Mouse (Mus musculus) liver, embryonic 12.5 days (tissue): ENCODE data around the gene Hnf1b. TPM values are rescaled to one million over a fixed set of nuclear protein-coding genes. Genes with fewer than 3 reads are reported as not detected.
A peak's percentile ranks its signal among the peaks of the same experiment; 100 is the strongest.

Source experiments
- ATAC-seq: fragments of 200-750 bp; cut with Nextera tagmentation; 2 replicates; pipeline ENCODE4 v1.8.0; 2017; ENCODE audit warnings: moderate number of reproducible peaks, mild to moderate bottlenecking, moderate library complexity
- H3K27ac ChIP-seq: fragments of 300-500 bp; sonication (generic); 2 replicates; pipeline ENCODE4 v1.5.1; 2016; ENCODE audit warnings: mild to moderate bottlenecking
- H3K27me3 ChIP-seq: fragments of 300-500 bp; sonication (generic); replicated peaks from 2 replicates; pipeline ENCODE4 v1.6.1; 2016; ENCODE audit warnings: mild to moderate bottlenecking, moderate library complexity
- H3K36me3 ChIP-seq: fragments of 300-500 bp; sonication (generic); 2 replicates; pipeline ENCODE4 v1.6.1; 2016; ENCODE audit warnings: mild to moderate bottlenecking, moderate library complexity
- H3K4me1 ChIP-seq: fragments of 300-500 bp; sonication (generic); 2 replicates; pipeline ENCODE4 v1.6.1; 2016
- H3K4me2 ChIP-seq: fragments of 300-500 bp; sonication (generic); 2 replicates; pipeline ENCODE4 v1.6.1; 2016; ENCODE audit warnings: mild to moderate bottlenecking, moderate library complexity
- H3K4me3 ChIP-seq: fragments of 300-500 bp; sonication (generic); 2 replicates; pipeline ENCODE4 v1.5.1; 2016; ENCODE audit warnings: mild to moderate bottlenecking, moderate library complexity
- H3K9ac ChIP-seq: fragments of 300-500 bp; sonication (generic); 2 replicates; pipeline ENCODE4 v1.6.1; 2016; ENCODE audit warnings: mild to moderate bottlenecking, moderate library complexity
- H3K9me3 ChIP-seq: fragments of 300-500 bp; sonication (generic); replicated peaks from 2 replicates; pipeline ENCODE4 v1.6.1; 2016; ENCODE audit warnings: mild to moderate bottlenecking, moderate library complexity
- WGBS: fragments of 180-500 bp; shearing (Covaris S2); methylation state at CpG from one replicate; pipeline ENCODE4 v1.1.7; 2016; ENCODE audit not compliant: insufficient replicate concordance; 5-methylcytosine and 5-hydroxymethylcytosine counted together
- polyA plus RNA-seq: library from polyadenylated mRNA; unstranded; fragments of >200 nt; fragmentation: Nextera tagmentation; extraction: Ambion mirVana; gene quantifications from 2 replicates; pipeline ENCODE4 v1.2.1, GENCODE M21; 2016

Gene Hnf1b
- polyA plus RNA-seq, 1 experiment from 2014 or later, result 2.2 TPM

- Histone ChIP-seq H3K27ac (no peak overlapping the region), H3K4me3 (no peak overlapping the region), H3K4me1 (peaks cover 11% of the 10 kb centered on the region; the same call in 1 of the 2 replicates), H3K4me2 (no peak overlapping the region), H3K9ac (no peak overlapping the region), H3K9me3 (no peaks in the 10 kb centered on the region), H3K27me3 (no peaks in the 10 kb centered on the region), H3K36me3 (no peaks in the 10 kb centered on the region)
- ATAC-seq, result peak; percentile 47; the same call in 1 of the 2 replicates
- 52% methylated on average over 5 of the region's 5 CpGs for WGBS
Observed at GRCm38 (mm10) chr11:83881438-83881837, 31.6 kb downstream of the Hnf1b start.

GRCm38 (mm10) chr11:83882552-83882951 is 32.7 kb downstream of the Hnf1b start:
- Histone ChIP-seq H3K9ac (no peak overlapping the region), H3K4me1 (peaks cover 11% of the 10 kb centered on the region; the same call in 1 of the 2 replicates), H3K4me3 (no peak overlapping the region), H3K9me3 (no peaks in the 10 kb centered on the region), H3K36me3 (no peaks in the 10 kb centered on the region), H3K27me3 (no peaks in the 10 kb centered on the region), H3K4me2 (no peak overlapping the region), H3K27ac (no peak overlapping the region)
- WGBS, result 19% methylated on average over 6 of the region's 6 CpGs
- peak; percentile 35; the same call in 1 of the 2 replicates for ATAC-seq

GRCm38 (mm10) chr11:83883074-83883473 is 33.2 kb downstream of the Hnf1b start:
- Histone ChIP-seq H3K27ac (no peak overlapping the region), H3K9ac (no peak overlapping the region), H3K4me3 (no peak overlapping the region), H3K9me3 (no peaks in the 10 kb centered on the region), H3K27me3 (no peaks in the 10 kb centered on the region), H3K36me3 (no peaks in the 10 kb centered on the region), H3K4me2 (no peak overlapping the region), H3K4me1 (peaks cover 9% of the 10 kb centered on the region; the same call in 1 of the 2 replicates)
- no peak for ATAC-seq
- 54% methylated on average over 6 of the region's 6 CpGs for WGBS

- ATAC-seq, result no peak
- H3K27me3 ChIP-seq, result no peaks in the 10 kb centered on the region
- H3K9me3 ChIP-seq, result no peaks in the 10 kb centered on the region
- H3K4me3 ChIP-seq, result no peak overlapping the region
- 0 out of 2 replicates have a peak, but pooled peaks cover 2% of the 10 kb centered on the region for H3K4me1 ChIP-seq
- H3K9ac ChIP-seq, result no peak overlapping the region
- H3K4me2 ChIP-seq, result no peak overlapping the region
- H3K36me3 ChIP-seq, result no peaks in the 10 kb centered on the region
- no peak overlapping the region for H3K27ac ChIP-seq
- 69% methylated on average over 9 of the region's 9 CpGs for WGBS
Observed at GRCm38 (mm10) chr11:83883812-83884211, 33.9 kb downstream of the Hnf1b start.

- ATAC-seq, result no peak
- no peak overlapping the region for H3K4me3 ChIP-seq
- 0 out of 2 replicates have a peak, but pooled peaks cover 2% of the 10 kb centered on the region for H3K4me1 ChIP-seq
- H3K27me3 ChIP-seq, result peaks cover 7% of the 10 kb centered on the region; the same call in 1 of the 2 replicates
- no peak overlapping the region for H3K9ac ChIP-seq
- WGBS, result 64% methylated on average over 8 of the region's 8 CpGs
- H3K36me3 ChIP-seq, result no peaks in the 10 kb centered on the region
- no peaks in the 10 kb centered on the region for H3K9me3 ChIP-seq
- H3K27ac ChIP-seq, result no peak overlapping the region
- H3K4me2 ChIP-seq, result no peak overlapping the region
Observed at GRCm38 (mm10) chr11:83885175-83885574, 35.3 kb downstream of the Hnf1b start.

GRCm38 (mm10) chr11:83886746-83887145 is 36.9 kb downstream of the Hnf1b start:
- WGBS, result 59% methylated on average over 3 of the region's 3 CpGs
- H3K4me1 ChIP-seq, result 0 out of 2 replicates have a peak, but pooled peaks cover 2% of the 10 kb centered on the region
- H3K27ac ChIP-seq, result no peak overlapping the region
- no peaks in the 10 kb centered on the region for H3K36me3 ChIP-seq
- ATAC-seq, result no peak
- H3K9ac ChIP-seq, result no peak overlapping the region
- H3K9me3 ChIP-seq, result no peaks in the 10 kb centered on the region
- peaks cover 8% of the 10 kb centered on the region; the same call in 1 of the 2 replicates for H3K27me3 ChIP-seq
- H3K4me3 ChIP-seq, result no peak overlapping the region
- H3K4me2 ChIP-seq, result no peak overlapping the region

- no peak overlapping the region for H3K27ac ChIP-seq
- H3K36me3 ChIP-seq, result no peaks in the 10 kb centered on the region
- no peaks in the 10 kb centered on the region for H3K4me1 ChIP-seq
- H3K4me3 ChIP-seq, result no peak overlapping the region
- ATAC-seq, result no peak
- H3K4me2 ChIP-seq, result no peak overlapping the region
- H3K9ac ChIP-seq, result no peak overlapping the region
- 33% methylated on average over 6 of the region's 6 CpGs for WGBS
- H3K9me3 ChIP-seq, result no peaks in the 10 kb centered on the region
- peaks cover 8% of the 10 kb centered on the region for H3K27me3 ChIP-seq
Observed at GRCm38 (mm10) chr11:83891366-83891765, 41.5 kb downstream of the Hnf1b start.

GRCm38 (mm10) chr11:83893325-83893724 is 43.5 kb downstream of the Hnf1b start:
- no peaks in the 10 kb centered on the region for H3K36me3 ChIP-seq
- no peak overlapping the region for H3K27ac ChIP-seq
- H3K9me3 ChIP-seq, result no peaks in the 10 kb centered on the region
- peaks cover 8% of the 10 kb centered on the region for H3K27me3 ChIP-seq
- H3K4me1 ChIP-seq, result no peaks in the 10 kb centered on the region
- no peak overlapping the region for H3K4me3 ChIP-seq
- 68% methylated on average over 9 of the region's 9 CpGs for WGBS
- H3K9ac ChIP-seq, result no peak overlapping the region
- no peak for ATAC-seq
- no peak overlapping the region for H3K4me2 ChIP-seq

- Histone ChIP-seq H3K27ac (no peak overlapping the region), H3K4me2 (no peak overlapping the region), H3K9me3 (no peaks in the 10 kb centered on the region), H3K9ac (no peak overlapping the region), H3K4me1 (no peaks in the 10 kb centered on the region), H3K27me3 (no peaks in the 10 kb centered on the region; the same call in 1 of the 2 replicates), H3K36me3 (no peaks in the 10 kb centered on the region), H3K4me3 (no peak overlapping the region)
- WGBS, result 63% methylated on average over 16 of the region's 16 CpGs
- ATAC-seq, result no peak
Observed at GRCm38 (mm10) chr11:83896430-83897410, 46.9 kb downstream of the Hnf1b start.

GRCm38 (mm10) chr11:83897569-83897968 is 47.7 kb downstream of the Hnf1b start:
- Histone ChIP-seq H3K4me2 (no peak overlapping the region), H3K9me3 (no peaks in the 10 kb centered on the region), H3K36me3 (no peaks in the 10 kb centered on the region), H3K27ac (no peak overlapping the region), H3K4me1 (no peaks in the 10 kb centered on the region), H3K9ac (no peak overlapping the region), H3K27me3 (no peaks in the 10 kb centered on the region; the same call in 1 of the 2 replicates), H3K4me3 (no peak overlapping the region)
- WGBS, result 47% methylated on average over 7 of the region's 7 CpGs
- no peak for ATAC-seq

- no peak overlapping the region for H3K27ac ChIP-seq
- H3K36me3 ChIP-seq, result no peaks in the 10 kb centered on the region
- 57% methylated on average over 3 of the region's 3 CpGs for WGBS
- H3K9ac ChIP-seq, result no peak overlapping the region
- ATAC-seq, result no peak
- no peak overlapping the region for H3K4me2 ChIP-seq
- H3K9me3 ChIP-seq, result no peaks in the 10 kb centered on the region
- no peaks in the 10 kb centered on the region for H3K4me1 ChIP-seq
- no peak overlapping the region for H3K4me3 ChIP-seq
- H3K27me3 ChIP-seq, result peaks cover 6% of the 10 kb centered on the region; the same call in 1 of the 2 replicates
Observed at GRCm38 (mm10) chr11:83902812-83903211, 52.9 kb downstream of the Hnf1b start.

- Histone ChIP-seq H3K27ac (no peak overlapping the region), H3K4me3 (no peak overlapping the region), H3K9me3 (no peaks in the 10 kb centered on the region), H3K36me3 (no peaks in the 10 kb centered on the region), H3K4me2 (no peak overlapping the region), H3K9ac (no peak overlapping the region), H3K27me3 (peaks cover 6% of the 10 kb centered on the region; the same call in 1 of the 2 replicates), H3K4me1 (no peaks in the 10 kb centered on the region)
- 67% methylated on average over 5 of the region's 5 CpGs for WGBS
- no peak for ATAC-seq
Observed at GRCm38 (mm10) chr11:83905756-83906155, 55.9 kb downstream of the Hnf1b start.
